Mouse (Mus musculus) mouse trophoblast stem cell (cell line): ENCODE measurements around the gene Ceacam10.
"Not testable (repeated sequence)": the region's sequence is repeated elsewhere in the genome, so short reads cannot be mapped to it uniquely, and the experiment has no call there.

ENCODE experiments used
- in situ Hi-C, 2 experiments: fragments of 300-500 bp; cut with MseI, MboI; formaldehyde crosslinking; loops; 2 replicates in 1 of 2; 3 replicates in 1 of 2; pipeline ENCODE4 v1.15.1; 2025

Gene Ceacam10

GRCm38 (mm10) chr7:24776918-24777317 lies at the start of gene Ceacam10:
Gene Ceacam10, plus strand, starts transcription at chr7:24777206.
- in situ Hi-C loops: not testable (repeated sequence)

GRCm38 (mm10) chr7:24735970-24736670 lies 40.9 kb upstream of the Ceacam10 start:
- in situ Hi-C loops: no loop called here

GRCm38 (mm10) chr7:24750695-24751094 lies 26.3 kb upstream of the Ceacam10 start:
- in situ Hi-C loops: loop anchor here in 1 of 2 experiments (5.0 kb wide), 1 partner anchor 52 kb away; no protein-coding TSS in a partner anchor

- in situ Hi-C loops: loop anchor here in 1 of 2 experiments (5.0 kb wide), 1 partner anchor 51 kb away; no protein-coding TSS in a partner anchor
Observed at GRCm38 (mm10) chr7:24751610-24752009, 25.4 kb upstream of the Ceacam10 start.

GRCm38 (mm10) chr7:24753476-24753875 lies 23.5 kb upstream of the Ceacam10 start:
- in situ Hi-C loops: loop anchor here in 1 of 2 experiments (5.0 kb wide), 1 partner anchor 49 kb away; no protein-coding TSS in a partner anchor

GRCm38 (mm10) chr7:24758520-24758919 lies 18.5 kb upstream of the Ceacam10 start:
- in situ Hi-C loops: no loop called here

GRCm38 (mm10) chr7:24760211-24760610 lies 16.8 kb upstream of the Ceacam10 start, which contains the start of gene Cd177:
Gene Cd177, minus strand, starts transcription at chr7:24760311.
- in situ Hi-C loops: no loop called here

GRCm38 (mm10) chr7:24761161-24761560 lies 15.8 kb upstream of the Ceacam10 start:
- in situ Hi-C loops: no loop called here

- in situ Hi-C loops: no loop called here
Observed at GRCm38 (mm10) chr7:24762574-24762973, 14.4 kb upstream of the Ceacam10 start.

- in situ Hi-C loops: no loop called here
Observed at GRCm38 (mm10) chr7:24771361-24771760, 5.6 kb upstream of the Ceacam10 start.

- in situ Hi-C loops: no loop called here
Observed at GRCm38 (mm10) chr7:24773942-24774535, 3.0 kb upstream of the Ceacam10 start.

- in situ Hi-C loops: no loop called here
Observed at GRCm38 (mm10) chr7:24776145-24776544, 861 bp upstream of the Ceacam10 start.

GRCm38 (mm10) chr7:24797918-24798317 lies 20.9 kb downstream of the Ceacam10 start:
- in situ Hi-C loops: no loop called here

GRCm38 (mm10) chr7:24802149-24802767 lies 25.3 kb downstream of the Ceacam10 start:
- in situ Hi-C loops: loop anchor here in 1 of 2 experiments (5.0 kb wide), 1 partner anchor 50 kb away; no protein-coding TSS in a partner anchor

- in situ Hi-C loops: loop anchor here in 1 of 2 experiments (5.0 kb wide), 1 partner anchor 53 kb away; no protein-coding TSS in a partner anchor
Observed at GRCm38 (mm10) chr7:24804826-24805225, 27.8 kb downstream of the Ceacam10 start.

GRCm38 (mm10) chr7:24809041-24809440 lies 32.0 kb downstream of the Ceacam10 start:
- in situ Hi-C loops: no loop called here

GRCm38 (mm10) chr7:24817502-24817901 lies 40.5 kb downstream of the Ceacam10 start:
- in situ Hi-C loops: loop anchor here in 1 of 2 experiments (10.0 kb wide), 1 partner anchor 147 kb away; no protein-coding TSS in a partner anchor

- in situ Hi-C loops: loop anchor here in 1 of 2 experiments (10.0 kb wide), 1 partner anchor 140 kb away; no protein-coding TSS in a partner anchor
Observed at GRCm38 (mm10) chr7:24824452-24824851, 47.4 kb downstream of the Ceacam10 start.

- in situ Hi-C loops: loop anchor here in 1 of 2 experiments (10.0 kb wide), 1 partner anchor 138 kb away; no protein-coding TSS in a partner anchor
Observed at GRCm38 (mm10) chr7:24827181-24827580, 50.2 kb downstream of the Ceacam10 start.
